Mouse (Mus musculus) ES-E14 (cell line): ENCODE measurements around the gene 1600002K03Rik. TPM values are rescaled to one million over a fixed set of nuclear protein-coding genes. Genes with fewer than 3 reads are reported as not detected.
A peak's percentile ranks its signal among the peaks of the same experiment; 100 is the strongest.

Experiments used
- DNase-seq: peaks from one replicate; pipeline ENCODE4 v3.0.0-alpha.2; 2013; ENCODE audit warnings: low read depth, low spot score
- H3K27ac ChIP-seq: 2 replicates; pipeline ENCODE4 v1.5.1; 2012; ENCODE audit warnings: low read depth, mild to moderate bottlenecking, low read length, moderate library complexity, mixed read lengths; ENCODE audit not compliant: poor library complexity, insufficient read depth, severe bottlenecking
- H3K36me3 ChIP-seq: 2 replicates; pipeline ENCODE4 v1.6.1; 2012; ENCODE audit warnings: mild to moderate bottlenecking, low read length, moderate library complexity, mixed read lengths; ENCODE audit not compliant: control insufficient read depth, poor library complexity, insufficient read depth, severe bottlenecking
- H3K4me1 ChIP-seq, 2 experiments: fragments of 150-350 bp in 1 of 2; sonication (generic) in 1 of 2; 2 replicates each; pipeline ENCODE4 v1.6.1; 2012; ENCODE audit warnings: low read length in 2 of 2, mild to moderate bottlenecking in 1 of 2, mixed read lengths in 1 of 2; ENCODE audit not compliant: control insufficient read depth in 2 of 2, insufficient read depth in 2 of 2, poor library complexity in 1 of 2
- H3K4me3 ChIP-seq, 2 experiments: fragments of 150-350 bp in 1 of 2; sonication (generic) in 1 of 2; 2 replicates each; pipeline ENCODE4 v1.5.1; 2012; ENCODE audit warnings: low read length in 2 of 2, low read depth in 1 of 2, mild to moderate bottlenecking in 1 of 2, mixed read lengths in 1 of 2; ENCODE audit not compliant: insufficient read depth in 1 of 2, poor library complexity in 1 of 2, severe bottlenecking in 1 of 2
- H3K9ac ChIP-seq: 2 replicates; pipeline ENCODE4 v1.6.1; 2012; ENCODE audit warnings: low read depth, mild to moderate bottlenecking, low read length, mixed read lengths; ENCODE audit not compliant: poor library complexity, insufficient read depth, severe bottlenecking
- H3K9me3 ChIP-seq: fragments of 150-350 bp; sonication (generic); 2 replicates; pipeline ENCODE4 v1.6.1; 2012; ENCODE audit warnings: low read depth, mild to moderate bottlenecking, low read length; ENCODE audit not compliant: control insufficient read depth, insufficient read depth
- CHD2 ChIP-seq: IDR thresholded peaks from 2 replicates; pipeline ENCODE4 v1.6.1; 2014; ENCODE audit warnings: mild to moderate bottlenecking, low read depth, low read length, inconsistent platforms
- HCFC1 ChIP-seq: IDR thresholded peaks from 2 replicates; pipeline ENCODE4 v1.6.1; 2012; ENCODE audit warnings: low read length, inconsistent platforms, borderline replicate concordance; ENCODE audit not compliant: insufficient read depth
- MAFK ChIP-seq: IDR thresholded peaks from 2 replicates; pipeline ENCODE4 v1.6.1; 2014; ENCODE audit warnings: mild to moderate bottlenecking, low read depth, low read length, inconsistent platforms; ENCODE audit not compliant: insufficient read depth
- ZC3H11A ChIP-seq: IDR thresholded peaks from 2 replicates; pipeline ENCODE4 v1.6.1; 2012; ENCODE audit warnings: low read depth, mild to moderate bottlenecking, inconsistent platforms, low read length, borderline replicate concordance
- ZNF384 ChIP-seq: IDR thresholded peaks from 2 replicates; pipeline ENCODE4 v1.6.1; 2012; ENCODE audit warnings: low read depth, low read length, inconsistent platforms
- in situ Hi-C, 2 experiments: fragments of 600-800 bp; cut with MboI; formaldehyde crosslinking; loops; one replicate each; pipeline ENCODE4 v1.15.1; 2025; ENCODE audit warnings: low sequenced_read_pairs in 2 of 2, inconsistent platforms in 1 of 2; ENCODE audit not compliant: unreplicated experiment in 2 of 2
- total RNA-seq: library from RNA; depleted of rRNA; stranded (reverse); fragments of 300-350 nt; gene quantifications from 2 replicates; pipeline ENCODE4 v1.2.3, GENCODE M21; 2012

1600002K03Rik gene
- total RNA-seq, 1 experiment, result 25.4 TPM

DNA sequence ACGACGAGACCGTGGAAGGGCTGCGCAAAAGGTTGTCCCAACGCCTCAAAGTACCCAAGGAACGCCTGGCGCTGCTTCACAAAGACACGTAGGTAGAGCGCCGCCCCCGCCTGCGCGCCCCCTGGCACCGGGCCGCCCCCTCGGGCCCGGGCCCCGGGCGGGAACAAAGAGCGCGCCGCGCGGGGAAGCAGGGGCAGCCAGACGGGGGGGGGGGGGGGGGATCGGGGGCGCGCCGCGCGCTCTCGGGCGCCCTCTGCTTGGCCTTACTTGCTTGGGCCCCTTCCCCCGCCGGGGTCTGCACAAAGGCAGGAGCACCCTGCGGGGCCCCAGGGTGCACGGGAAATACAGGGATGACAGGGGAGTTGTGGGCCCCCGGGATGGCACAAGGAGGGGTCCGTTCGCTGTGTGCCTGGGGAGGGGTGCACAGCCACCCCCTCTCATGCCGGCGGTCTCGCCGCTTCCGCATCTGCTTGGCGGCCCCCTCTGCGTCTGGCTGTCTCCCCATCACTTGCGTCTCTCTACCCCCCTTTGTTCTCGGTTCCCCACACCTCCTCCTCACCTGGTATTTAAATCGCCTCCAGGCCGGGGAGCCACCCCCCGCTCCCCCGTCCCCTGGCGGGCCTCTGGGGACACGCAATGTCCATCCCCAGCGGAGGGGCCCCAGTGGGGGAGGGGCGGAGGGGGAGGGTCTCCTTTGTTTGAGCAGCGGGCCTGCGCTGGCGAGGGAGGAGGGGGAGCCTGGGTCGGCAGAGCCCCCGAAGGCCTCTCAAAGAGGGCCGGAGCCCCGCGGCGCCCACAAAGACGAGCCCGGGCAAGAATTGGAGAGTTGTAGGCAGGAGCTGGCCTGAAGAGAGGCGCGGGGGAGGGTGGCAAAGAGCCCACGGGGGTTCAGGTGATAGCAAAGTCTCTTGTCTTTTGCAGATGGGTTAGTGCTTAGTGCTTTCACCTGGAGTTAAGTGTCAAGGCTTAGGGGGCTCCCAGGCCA lies 22.2 kb upstream of the 1600002K03Rik start:
- Histone ChIP-seq H3K9ac (peak overlapping the region; percentile 83), H3K36me3 (peaks cover 48% of the 10 kb centered on the region), H3K4me3 (peak overlapping the region; percentile 80 to 89), H3K27ac (peak overlapping the region; percentile 75), H3K4me1 (peaks cover 0 to 40% of the 10 kb centered on the region in 2 experiments; a peak in 2 of 4 replicates), H3K9me3 (no peaks in the 10 kb centered on the region)
- in situ Hi-C loops, result no loop called here
- TF ChIP-seq ZNF384 (no peak), HCFC1 (no peak), MAFK (no peak), CHD2 (no peak), ZC3H11A (no peak)
- DNase-seq, result no peak

DNA sequence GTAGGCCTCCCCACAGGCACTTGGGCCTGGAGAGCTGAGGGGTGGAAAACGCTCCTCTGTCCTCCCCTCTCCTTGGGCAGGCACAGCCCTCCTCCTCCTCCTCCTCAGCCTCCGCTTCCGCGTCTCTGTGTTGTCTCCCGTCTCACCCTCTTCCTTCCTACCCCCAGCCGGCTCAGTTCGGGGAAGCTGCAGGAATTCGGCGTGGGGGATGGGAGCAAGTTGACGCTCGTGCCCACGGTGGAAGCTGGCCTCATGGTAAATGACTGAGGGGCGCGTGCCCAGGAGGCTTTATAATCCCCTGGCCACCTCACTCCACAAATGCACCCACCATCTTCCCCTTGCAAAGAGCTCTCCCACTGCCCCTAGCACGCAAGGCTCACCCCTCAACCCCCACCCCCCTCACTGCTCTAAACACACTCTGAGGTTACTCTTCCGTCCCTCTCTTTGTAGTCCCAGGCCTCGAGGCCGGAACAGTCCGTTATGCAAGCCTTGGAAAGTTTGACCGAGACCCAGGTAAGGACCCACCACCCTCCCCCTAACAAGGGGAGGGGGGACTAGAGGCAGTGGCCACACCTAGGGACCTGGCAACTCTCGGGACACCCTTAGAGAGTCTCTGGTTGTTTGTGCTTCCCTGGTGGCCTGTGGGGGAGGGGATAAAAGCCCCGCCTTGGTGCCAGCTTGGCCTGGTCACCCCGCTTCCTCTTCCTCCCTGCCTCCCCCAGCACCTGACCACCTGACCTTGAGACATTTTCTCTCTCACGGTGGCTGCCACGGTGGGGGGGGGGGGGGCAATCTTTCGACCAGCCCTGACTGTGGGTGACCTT lies 21.3 kb upstream of the 1600002K03Rik start:
- Histone ChIP-seq H3K4me1 (peaks cover 0 to 37% of the 10 kb centered on the region in 2 experiments; a peak in 3 of 4 replicates), H3K9ac (peak overlapping the region; percentile 83), H3K27ac (peak overlapping the region; percentile 75), H3K9me3 (no peaks in the 10 kb centered on the region), H3K36me3 (peaks cover 52% of the 10 kb centered on the region), H3K4me3 (peak overlapping the region; percentile 80 to 89)
- no peak for DNase-seq
- in situ Hi-C loops, result no loop called here
- no peak for TF ChIP-seq CHD2
- TF ChIP-seq MAFK, result no peak
- TF ChIP-seq HCFC1, result no peak
- no peak for TF ChIP-seq ZC3H11A

DNA sequence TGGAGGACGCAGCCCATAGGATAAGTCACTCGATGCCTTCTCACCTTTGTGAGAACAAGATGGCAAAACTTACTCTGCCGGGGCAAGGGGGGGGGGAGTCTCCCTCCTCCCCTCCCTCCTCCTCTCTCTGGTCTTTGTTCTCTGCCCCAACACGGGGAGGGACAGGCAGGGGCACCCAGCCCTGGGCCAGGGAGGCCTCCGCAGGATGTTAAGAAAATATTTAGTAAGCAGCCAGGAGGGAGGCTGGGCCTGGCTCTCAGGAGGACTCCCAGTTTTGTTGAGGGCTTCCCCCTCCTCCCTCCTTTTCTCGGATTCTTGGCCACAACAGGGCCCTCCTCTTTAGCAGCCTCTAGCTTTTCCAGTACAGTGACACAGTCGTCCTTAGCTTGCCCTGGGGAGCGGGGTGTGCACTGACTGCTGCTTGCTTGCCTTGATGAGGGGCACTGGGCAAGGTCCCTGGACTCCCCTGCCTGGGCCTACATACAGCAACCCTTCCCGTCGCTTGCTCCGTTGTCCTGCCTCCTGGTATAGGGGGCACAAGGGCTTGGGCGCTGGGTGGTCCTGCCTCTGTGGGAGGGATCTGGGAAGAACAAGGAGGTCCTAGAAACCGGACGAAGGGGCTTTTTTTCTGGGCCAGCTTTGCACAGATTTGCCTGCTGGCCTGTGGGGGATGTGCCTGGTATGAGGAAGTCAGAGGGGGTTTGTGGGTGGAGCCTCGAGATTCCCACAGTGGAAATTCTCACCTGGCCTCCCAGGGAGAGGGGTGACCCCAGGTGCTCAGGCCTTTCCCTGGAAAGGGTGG lies 20.5 kb upstream of the 1600002K03Rik start:
- Histone ChIP-seq H3K4me3 (peak overlapping the region; percentile 80 to 89), H3K36me3 (peaks cover 60% of the 10 kb centered on the region), H3K9me3 (no peaks in the 10 kb centered on the region), H3K9ac (peak overlapping the region; percentile 83; the same call in 1 of the 2 replicates), H3K27ac (peak overlapping the region; percentile 75), H3K4me1 (peaks cover 0 to 31% of the 10 kb centered on the region in 2 experiments; a peak in 3 of 4 replicates)
- no peak for DNase-seq
- TF ChIP-seq HCFC1 (no peak), ZNF384 (no peak), MAFK (no peak), CHD2 (no peak), ZC3H11A (no peak)
- in situ Hi-C loops, result no loop called here

DNA sequence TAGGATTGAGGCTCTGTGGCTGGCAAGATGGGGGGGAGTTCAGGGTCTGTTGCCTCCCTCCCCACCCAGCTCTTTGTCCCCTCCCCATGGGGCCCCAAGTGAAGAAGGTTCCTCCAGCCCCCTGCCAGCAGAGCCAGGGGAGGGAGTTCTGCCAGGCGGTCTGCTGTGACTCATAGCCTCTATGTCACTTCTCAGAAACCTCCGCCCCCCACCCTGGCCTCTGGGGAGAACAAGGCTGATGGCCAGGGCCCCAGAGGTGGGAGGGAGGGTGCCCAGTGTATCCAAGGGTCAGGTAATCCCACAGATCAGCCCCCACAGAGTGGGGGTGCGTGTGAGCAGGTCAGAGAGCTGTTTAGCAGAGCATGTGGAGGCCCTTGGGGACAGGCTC lies 19.9 kb upstream of the 1600002K03Rik start:
- 0 out of 4 replicates have a peak overlapping the region, but pooled peaks of 1 of the 2 experiments have one; percentile 89 for H3K4me3 ChIP-seq
- peaks cover 60% of the 10 kb centered on the region for H3K36me3 ChIP-seq
- no peaks in the 10 kb centered on the region for H3K9me3 ChIP-seq
- no peak for DNase-seq
- H3K4me1 ChIP-seq, result peaks cover 0 to 28% of the 10 kb centered on the region in 2 experiments; a peak in 3 of 4 replicates
- in situ Hi-C loops, result no loop called here
- 0 out of 2 replicates have a peak overlapping the region, but pooled peaks have one; percentile 36 for H3K9ac ChIP-seq
- no peak overlapping the region for H3K27ac ChIP-seq
- TF ChIP-seq CHD2 (no peak), MAFK (no peak), ZNF384 (no peak), HCFC1 (no peak), ZC3H11A (no peak)
